Mouse (Mus musculus): ENCODE results near the gene Prkca.

- no peak for TF ChIP-seq CTCF (IDR thresholded peaks at IDR 0.05; ENCODE audit: insufficient read depth, low read depth, low read length)
- no peak for TF ChIP-seq POLR2A (IDR thresholded peaks at IDR 0.05; ENCODE audit: insufficient read depth, low read depth, low read length)
Measured at GRCm38 (mm10) chr11:108160056-108160455, 183.7 kb downstream of the Prkca start.

All from olfactory bulb, adult 2 months (tissue).